Mouse (Mus musculus): Measurements from ENCODE around the gene Elp6. TPM values are rescaled to one million over a fixed set of nuclear protein-coding genes. Genes with fewer than 3 reads are reported as not detected.

Elp6 gene
- total and polyA plus RNA-seq, 2 experiments from 2014 or later, result 27.5 to 35.2 TPM

GRCm38 (mm10) chr9:110351932-110352632 lies 47.1 kb downstream of the Elp6 start:
- Histone ChIP-seq H3K27ac (ENCODE audit: low read depth, low read length) (no peak overlapping the region), H3K4me3 (ENCODE audit: low read depth, low read length) (no peak overlapping the region), H3K4me2 (ENCODE audit: low read depth) (no peak overlapping the region), H3K9me3 (ENCODE audit: low read length) (no peaks in the 10 kb centered on the region), H3K9ac (no peak overlapping the region), H3K4me1 (ENCODE audit: insufficient read depth) (no peaks in the 10 kb centered on the region), H3K27me3 (ENCODE audit: insufficient read depth, low read length) (no peaks in the 10 kb centered on the region), H3K36me3 (ENCODE audit: insufficient read depth) (peaks cover 31% of the 10 kb centered on the region)
- DNase-seq (no peak), ATAC-seq (no peak)
- no peak for TF ChIP-seq CTCF (IDR thresholded peaks at IDR 0.05; ENCODE audit: low read depth)
- WGBS, result 78% methylated on average over 8 of the region's 8 CpGs

- no peak for TF ChIP-seq CTCF (IDR thresholded peaks at IDR 0.05; ENCODE audit: low read depth)
- no peak for DNase-seq
Observed at GRCm38 (mm10) chr9:110358341-110358740, 53.4 kb downstream of the Elp6 start.

GRCm38 (mm10) chr9:110361299-110361698 lies 56.3 kb downstream of the Elp6 start:
- no peak for ATAC-seq

More at GRCm38 (mm10) chr9:110358341-110358740, 53.4 kb downstream of the Elp6 start:
- H3K9me3 ChIP-seq (ENCODE audit: low read length), result no peaks in the 10 kb centered on the region
- H3K27me3 ChIP-seq (ENCODE audit: insufficient read depth, low read length), result no peaks in the 10 kb centered on the region
- ATAC-seq, result no peak
- H3K27ac ChIP-seq (ENCODE audit: low read depth, low read length), result no peak overlapping the region
- 85% methylated on average over 2 of the region's 2 CpGs for WGBS
- no peaks in the 10 kb centered on the region for H3K4me1 ChIP-seq (ENCODE audit: insufficient read depth)
- no peak overlapping the region for H3K4me3 ChIP-seq (ENCODE audit: low read depth, low read length)
- H3K9ac ChIP-seq, result no peak overlapping the region
- H3K36me3 ChIP-seq (ENCODE audit: insufficient read depth), result peaks cover 43% of the 10 kb centered on the region
- no peak overlapping the region for H3K4me2 ChIP-seq (ENCODE audit: low read depth)

GRCm38 (mm10) chr9:110362337-110362736 lies 57.4 kb downstream of the Elp6 start:
- Histone ChIP-seq H3K36me3 (ENCODE audit: insufficient read depth) (peaks cover 31% of the 10 kb centered on the region), H3K4me3 (ENCODE audit: low read depth, low read length) (no peak overlapping the region), H3K9ac (no peak overlapping the region), H3K4me1 (ENCODE audit: insufficient read depth) (no peaks in the 10 kb centered on the region), H3K9me3 (ENCODE audit: low read length) (no peaks in the 10 kb centered on the region), H3K27ac (ENCODE audit: low read depth, low read length) (no peak overlapping the region), H3K27me3 (ENCODE audit: insufficient read depth, low read length) (no peaks in the 10 kb centered on the region), H3K4me2 (ENCODE audit: low read depth) (no peak overlapping the region)
- no peak for ATAC-seq
- no peak for DNase-seq
- 88% methylated on average over 10 of the region's 10 CpGs for WGBS
- TF ChIP-seq CTCF (IDR thresholded peaks at IDR 0.05; ENCODE audit: low read depth), result no peak

More at GRCm38 (mm10) chr9:110361299-110361698, 56.3 kb downstream of the Elp6 start:
- no peak for TF ChIP-seq CTCF (IDR thresholded peaks at IDR 0.05; ENCODE audit: low read depth)
- no peaks in the 10 kb centered on the region for H3K9me3 ChIP-seq (ENCODE audit: low read length)
- H3K36me3 ChIP-seq (ENCODE audit: insufficient read depth), result peaks cover 35% of the 10 kb centered on the region
- H3K4me2 ChIP-seq (ENCODE audit: low read depth), result no peak overlapping the region
- H3K27ac ChIP-seq (ENCODE audit: low read depth, low read length), result no peak overlapping the region
- H3K9ac ChIP-seq, result no peak overlapping the region
- H3K27me3 ChIP-seq (ENCODE audit: insufficient read depth, low read length), result no peaks in the 10 kb centered on the region
- 84% methylated on average over 12 of the region's 12 CpGs for WGBS
- H3K4me3 ChIP-seq (ENCODE audit: low read depth, low read length), result no peak overlapping the region
- DNase-seq, result no peak
- H3K4me1 ChIP-seq (ENCODE audit: insufficient read depth), result no peaks in the 10 kb centered on the region

- H3K36me3 ChIP-seq (ENCODE audit: insufficient read depth), result peaks cover 20% of the 10 kb centered on the region
- WGBS, result 90% methylated on average over 5 of the region's 5 CpGs
- no peaks in the 10 kb centered on the region for H3K4me1 ChIP-seq (ENCODE audit: insufficient read depth)
- H3K9me3 ChIP-seq (ENCODE audit: low read length), result no peaks in the 10 kb centered on the region
- no peak overlapping the region for H3K9ac ChIP-seq
- H3K27ac ChIP-seq (ENCODE audit: low read depth, low read length), result no peak overlapping the region
- H3K27me3 ChIP-seq (ENCODE audit: insufficient read depth, low read length), result no peaks in the 10 kb centered on the region
- DNase-seq (no peak), ATAC-seq (no peak)
- H3K4me2 ChIP-seq (ENCODE audit: low read depth), result no peak overlapping the region
- no peak for TF ChIP-seq CTCF (IDR thresholded peaks at IDR 0.05; ENCODE audit: low read depth)
- no peak overlapping the region for H3K4me3 ChIP-seq (ENCODE audit: low read depth, low read length)
Observed at GRCm38 (mm10) chr9:110366746-110367145, 61.8 kb downstream of the Elp6 start.

- Histone ChIP-seq H3K27me3 (ENCODE audit: insufficient read depth, low read length) (no peaks in the 10 kb centered on the region), H3K27ac (ENCODE audit: low read depth, low read length) (no peak overlapping the region), H3K9ac (no peak overlapping the region), H3K36me3 (ENCODE audit: insufficient read depth) (peaks cover 31% of the 10 kb centered on the region), H3K4me3 (ENCODE audit: low read depth, low read length) (no peak overlapping the region), H3K4me2 (ENCODE audit: low read depth) (no peak overlapping the region), H3K4me1 (ENCODE audit: insufficient read depth) (no peaks in the 10 kb centered on the region), H3K9me3 (ENCODE audit: low read length) (no peaks in the 10 kb centered on the region)
- no peak for ATAC-seq
- TF ChIP-seq CTCF (IDR thresholded peaks at IDR 0.05; ENCODE audit: low read depth), result no peak
- WGBS, result 88% methylated on average over 3 of the region's 3 CpGs
- DNase-seq, result no peak
Observed at GRCm38 (mm10) chr9:110369860-110370259, 64.9 kb downstream of the Elp6 start.

Small RNA genes within 50 kb of the gene (microRNA-seq; reads per million reads assigned to microRNA genes)
- gene Mir6236, result 12.8 to 49.8 reads per million in 2 experiments

Other genes starting within 250 kb of the Elp6 start
- 36.8 and 43.0 TPM in 2 replicates for gene Smarcc1, start 187.5 kb upstream of the Elp6 start, total RNA-seq (2014; rRNA removed)
- 52.0 and 77.1 TPM in 2 replicates for gene Smarcc1, start 187.5 kb upstream of the Elp6 start, polyA plus RNA-seq (2015; fragmentation: Nextera tagmentation; extraction: Ambion mirVana)
- 132 and 156 TPM in 2 replicates for gene Dhx30, start 187.3 kb upstream of the Elp6 start, total RNA-seq (2014; rRNA removed)
- gene Dhx30, start 187.3 kb upstream of the Elp6 start, polyA plus RNA-seq (2015; fragmentation: Nextera tagmentation; extraction: Ambion mirVana), result 98.6 and 117 TPM in 2 replicates
- 365 and 387 TPM in 2 replicates for gene Cspg5, start 61.4 kb upstream of the Elp6 start, total RNA-seq (2014; rRNA removed)
- gene Cspg5, start 61.4 kb upstream of the Elp6 start, polyA plus RNA-seq (2015; fragmentation: Nextera tagmentation; extraction: Ambion mirVana), result 234 and 280 TPM in 2 replicates
- gene Scap, start 28.1 kb downstream of the Elp6 start, total RNA-seq (2014; rRNA removed), result 87.6 and 111 TPM in 2 replicates
- gene Scap, start 28.1 kb downstream of the Elp6 start, polyA plus RNA-seq (2015; fragmentation: Nextera tagmentation; extraction: Ambion mirVana), result 40.1 and 49.5 TPM in 2 replicates
- gene Ptpn23, start 103.0 kb downstream of the Elp6 start, total RNA-seq (2014; rRNA removed), result 25.3 and 26.2 TPM in 2 replicates
- 7.8 and 10.2 TPM in 2 replicates for gene Ptpn23, start 103.0 kb downstream of the Elp6 start, polyA plus RNA-seq (2015; fragmentation: Nextera tagmentation; extraction: Ambion mirVana)
- gene Ngp, start 114.6 kb downstream of the Elp6 start, total RNA-seq (2014; rRNA removed), result 0.31 TPM in 1 of 2 replicates, not detected in the other
- 1.4 and 2.9 TPM in 2 replicates for gene Ngp, start 114.6 kb downstream of the Elp6 start, polyA plus RNA-seq (2015; fragmentation: Nextera tagmentation; extraction: Ambion mirVana)
- gene Klhl18, start 171.5 kb downstream of the Elp6 start, total RNA-seq (2014; rRNA removed), result 28.2 and 36.8 TPM in 2 replicates
- gene Klhl18, start 171.5 kb downstream of the Elp6 start, polyA plus RNA-seq (2015; fragmentation: Nextera tagmentation; extraction: Ambion mirVana), result 15.6 and 19.3 TPM in 2 replicates
- gene Kif9, start 171.8 kb downstream of the Elp6 start, total RNA-seq (2014; rRNA removed), result 4.4 and 5.4 TPM in 2 replicates
- gene Kif9, start 171.8 kb downstream of the Elp6 start, polyA plus RNA-seq (2015; fragmentation: Nextera tagmentation; extraction: Ambion mirVana), result 3.0 and 3.8 TPM in 2 replicates
- gene Setd2, start 227.4 kb downstream of the Elp6 start, total RNA-seq (2014; rRNA removed), result 74.6 and 86.4 TPM in 2 replicates
- gene Setd2, start 227.4 kb downstream of the Elp6 start, polyA plus RNA-seq (2015; fragmentation: Nextera tagmentation; extraction: Ambion mirVana), result 13.2 and 21.3 TPM in 2 replicates

Data from forebrain, postnatal 0 days (tissue).